Mouse (Mus musculus) kidney, adult 18-20 months (tissue): Measurements from ENCODE around the gene Brat1.
A peak's percentile ranks its signal among the peaks of the same experiment; 100 is the strongest.
"Not testable (repeated sequence)": the region's sequence is repeated elsewhere in the genome, so short reads cannot be mapped to it uniquely, and the experiment has no call there.

Experiments
- DNase-seq: peaks from one replicate; pipeline ENCODE4 v3.0.0; 2021

Gene Brat1

GRCm38 (mm10) chr5:140704378-140705251 lies at the start of gene Brat1:
Gene Brat1, plus strand, starts transcription at chr5:140705011.
- peak; percentile 100 for DNase-seq

GRCm38 (mm10) chr5:140659607-140660272 lies 45.1 kb upstream of the Brat1 start:
- no peak for DNase-seq

DNA sequence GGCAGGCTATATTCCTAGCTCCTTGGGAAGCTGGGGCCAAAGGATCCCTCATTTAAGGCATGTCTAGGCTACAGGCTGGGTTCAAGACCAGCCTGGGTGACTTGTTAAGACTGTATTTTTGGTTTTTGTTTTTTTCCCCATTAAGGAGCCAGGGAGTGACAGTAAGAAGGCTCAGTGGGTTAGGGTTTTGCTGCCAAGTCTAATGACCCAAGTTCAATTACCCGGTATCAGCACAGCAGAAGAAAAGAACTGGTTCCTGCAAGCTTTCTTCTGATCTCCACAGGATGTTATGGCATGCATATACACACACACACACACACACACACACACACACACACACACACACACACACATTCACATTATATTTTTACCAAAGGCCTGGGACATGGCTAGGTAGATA lies 44.4 kb upstream of the Brat1 start:
- no peak for DNase-seq

GRCm38 (mm10) chr5:140661427-140661826 lies 43.4 kb upstream of the Brat1 start:
- DNase-seq = no peak

DNA sequence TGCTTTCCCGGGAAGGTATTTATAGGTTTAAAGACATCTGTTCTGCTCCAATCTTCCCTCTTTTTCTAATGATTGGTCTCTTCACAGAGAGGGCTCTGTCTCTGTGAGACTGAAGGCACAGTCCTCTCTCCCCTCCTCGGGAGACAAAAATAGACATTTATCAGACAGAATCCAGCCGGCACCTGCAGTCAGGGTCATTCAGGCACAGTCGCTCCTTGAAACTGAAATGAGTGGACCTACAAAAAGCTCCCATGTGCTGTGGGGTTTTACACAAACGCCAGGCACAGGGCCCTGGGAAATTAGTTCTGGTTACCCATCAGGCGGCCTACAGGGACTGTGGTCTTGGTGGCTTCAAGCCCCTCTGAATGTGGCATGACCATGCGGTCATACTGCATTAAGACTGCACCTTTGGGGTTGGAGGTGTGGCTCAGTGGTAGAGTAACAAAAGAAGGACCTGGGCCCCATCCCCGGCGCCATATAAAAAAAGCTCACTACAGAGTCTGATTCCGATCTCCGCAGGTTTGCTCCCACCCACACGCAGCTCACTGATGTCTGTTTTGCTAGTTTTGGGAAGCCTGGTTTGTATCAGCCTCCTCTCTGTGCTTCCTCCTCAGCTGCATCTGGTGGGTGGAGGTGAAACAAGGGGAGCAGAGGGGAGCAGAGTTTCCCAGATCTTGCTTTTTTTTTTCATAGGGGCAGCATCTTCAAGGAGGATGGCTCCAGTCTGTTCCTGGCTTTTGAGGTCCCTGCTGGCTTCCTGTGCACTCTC lies 42.8 kb upstream of the Brat1 start:
- no peak for DNase-seq

- no peak for DNase-seq
Observed at GRCm38 (mm10) chr5:140662741-140663592, 41.8 kb upstream of the Brat1 start.

- peak; percentile 60 for DNase-seq
Observed at GRCm38 (mm10) chr5:140663621-140664180, 41.1 kb upstream of the Brat1 start.

GRCm38 (mm10) chr5:140672115-140672514 lies 32.7 kb upstream of the Brat1 start:
- no peak for DNase-seq

DNA sequence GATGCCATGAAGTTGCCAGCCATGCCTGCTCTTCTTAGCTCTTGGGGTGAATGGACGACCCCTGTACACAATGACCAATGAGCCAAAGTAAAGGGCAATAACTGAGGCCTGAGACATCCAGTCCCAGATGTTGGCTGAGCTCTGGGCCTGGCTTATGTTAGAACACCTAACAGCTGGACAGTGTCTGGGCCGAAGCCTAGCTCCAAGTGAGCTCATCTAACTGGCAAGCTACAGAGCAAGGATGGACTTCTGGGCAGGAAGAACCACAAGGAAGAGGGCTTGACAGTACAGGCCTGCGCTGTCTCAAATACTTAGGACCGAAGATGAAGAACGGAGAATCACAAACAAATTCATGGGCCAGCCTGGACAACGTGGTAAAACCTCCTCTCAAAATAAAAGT lies 32.2 kb upstream of the Brat1 start:
- DNase-seq = not testable (repeated sequence)

- no peak for DNase-seq
Observed at GRCm38 (mm10) chr5:140674036-140674435, 30.8 kb upstream of the Brat1 start.

- no peak for DNase-seq
Observed at GRCm38 (mm10) chr5:140675079-140675478, 29.7 kb upstream of the Brat1 start.

- no peak for DNase-seq
Observed at GRCm38 (mm10) chr5:140675640-140676039, 29.2 kb upstream of the Brat1 start.

DNA sequence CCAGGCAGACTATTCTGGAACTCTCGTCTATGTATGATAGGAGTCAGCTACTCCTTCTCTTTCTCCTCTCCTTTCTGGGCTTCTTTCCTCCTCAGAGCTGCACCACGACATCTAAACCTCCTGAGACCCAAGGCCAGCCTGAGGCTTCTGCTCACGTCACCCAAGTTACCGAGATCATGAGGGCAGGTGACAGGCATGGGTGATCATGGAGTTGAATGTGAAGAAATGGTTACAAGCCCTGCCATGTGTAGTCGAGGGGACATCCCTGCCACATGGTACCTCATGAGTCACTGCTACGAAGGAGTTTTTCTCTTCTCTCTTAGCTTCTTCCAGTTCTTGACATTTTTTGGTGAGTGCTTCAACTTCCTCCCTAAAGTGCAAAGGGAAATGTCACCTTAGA lies 27.7 kb upstream of the Brat1 start:
- no peak for DNase-seq

GRCm38 (mm10) chr5:140680051-140680450 lies 24.8 kb upstream of the Brat1 start:
- DNase-seq = no peak

DNA sequence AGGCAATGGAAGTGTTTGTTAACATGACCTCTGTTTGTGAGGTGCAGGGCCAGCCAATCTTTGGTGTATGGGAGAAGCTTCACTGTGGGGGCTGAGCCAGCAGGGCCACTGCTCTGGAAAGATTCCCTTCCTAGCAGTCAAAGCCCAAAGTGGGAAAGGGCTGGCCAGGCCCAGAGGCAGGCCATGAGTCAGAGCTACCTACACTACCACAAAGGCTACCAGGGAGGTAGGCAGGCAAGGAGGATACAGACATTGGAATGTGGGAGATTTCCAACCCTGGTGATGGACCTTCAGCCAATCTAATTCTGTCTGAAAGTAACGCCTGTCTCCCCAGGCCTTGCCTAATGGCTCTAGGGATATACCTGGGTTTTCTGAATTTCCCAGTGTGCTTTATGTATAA lies 23.9 kb upstream of the Brat1 start:
- DNase-seq = no peak

GRCm38 (mm10) chr5:140682113-140682512 lies 22.7 kb upstream of the Brat1 start:
- DNase-seq = no peak

DNA sequence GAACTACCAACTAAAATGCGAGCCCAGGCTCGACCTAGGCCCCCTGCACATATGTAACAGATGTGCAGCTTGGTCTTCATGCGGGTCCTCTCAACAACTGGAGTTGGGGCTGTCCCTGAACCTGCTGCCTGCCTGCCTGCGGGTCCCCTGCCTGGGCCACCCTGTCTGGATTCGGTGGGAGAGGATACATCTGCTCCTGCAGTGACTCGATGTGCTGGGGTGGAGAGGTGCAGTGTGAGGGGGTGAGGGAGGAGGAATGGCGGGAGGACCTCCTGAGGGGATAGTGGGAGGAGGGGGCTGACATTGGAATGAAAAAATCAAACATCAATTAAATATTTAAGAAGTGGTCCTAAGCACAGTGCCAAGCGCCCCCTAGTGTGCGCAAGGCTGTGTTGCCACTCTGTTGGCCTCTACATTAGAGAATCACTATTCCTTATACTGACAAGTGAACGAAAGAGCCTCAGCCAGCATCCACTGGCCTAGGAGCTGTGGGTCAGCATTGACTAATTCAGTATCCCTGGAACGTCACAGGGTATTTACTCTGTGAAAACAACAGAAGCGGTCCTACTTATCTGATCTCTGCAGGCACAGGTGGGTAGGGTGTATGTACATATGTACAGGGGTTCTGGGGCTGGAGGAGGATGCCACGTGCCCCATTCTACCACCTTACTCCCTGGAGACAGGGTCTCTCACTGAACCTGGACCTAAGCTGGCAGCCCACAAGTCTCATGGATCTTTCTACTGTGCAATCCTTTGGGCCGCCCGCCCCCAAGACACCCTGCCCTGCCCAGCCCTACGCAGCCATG lies 20.3 kb upstream of the Brat1 start:
- peak; percentile 48 for DNase-seq

DNA sequence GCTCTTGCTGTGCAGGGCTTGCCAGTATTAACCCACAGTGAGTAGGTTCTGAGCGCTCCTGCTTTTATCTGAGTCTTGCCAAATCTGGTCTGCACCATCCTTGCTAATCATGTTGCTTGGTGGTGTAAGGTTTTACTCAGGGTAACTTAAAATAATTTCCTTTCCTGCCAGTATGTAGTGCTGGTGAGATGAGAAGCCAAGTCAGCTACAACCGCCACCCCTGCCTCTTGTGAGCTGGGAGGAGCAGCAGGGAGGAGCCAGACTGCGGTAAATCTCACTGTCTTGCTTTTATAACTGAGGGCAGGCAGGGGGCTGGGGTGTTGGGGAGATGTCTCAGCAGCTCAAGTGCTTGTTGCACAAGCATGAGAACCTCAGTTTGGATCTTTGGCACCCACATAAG lies 16.4 kb upstream of the Brat1 start:
- no peak for DNase-seq

GRCm38 (mm10) chr5:140695987-140696386 lies 8.8 kb upstream of the Brat1 start:
- DNase-seq = no peak

DNA sequence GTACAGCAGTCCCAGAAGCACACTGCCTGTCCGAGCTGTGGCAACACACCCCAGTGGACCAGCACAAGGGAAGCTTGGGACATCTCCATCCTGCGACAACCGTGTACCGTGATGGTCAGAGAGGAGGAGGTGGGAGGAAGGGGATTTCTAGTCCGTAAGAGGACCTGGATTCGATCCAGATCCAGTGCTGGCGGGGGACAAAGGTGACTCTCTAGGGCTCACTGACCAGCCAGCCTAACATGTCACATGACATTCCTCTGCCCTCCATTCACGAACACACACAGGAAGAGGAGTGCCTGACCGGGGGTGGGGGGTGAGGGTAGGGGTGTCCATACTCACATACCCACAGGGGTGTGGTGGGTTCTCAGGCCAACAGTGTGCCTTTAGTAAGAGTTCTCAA lies 5.0 kb upstream of the Brat1 start:
- peak; percentile 47 for DNase-seq

DNA sequence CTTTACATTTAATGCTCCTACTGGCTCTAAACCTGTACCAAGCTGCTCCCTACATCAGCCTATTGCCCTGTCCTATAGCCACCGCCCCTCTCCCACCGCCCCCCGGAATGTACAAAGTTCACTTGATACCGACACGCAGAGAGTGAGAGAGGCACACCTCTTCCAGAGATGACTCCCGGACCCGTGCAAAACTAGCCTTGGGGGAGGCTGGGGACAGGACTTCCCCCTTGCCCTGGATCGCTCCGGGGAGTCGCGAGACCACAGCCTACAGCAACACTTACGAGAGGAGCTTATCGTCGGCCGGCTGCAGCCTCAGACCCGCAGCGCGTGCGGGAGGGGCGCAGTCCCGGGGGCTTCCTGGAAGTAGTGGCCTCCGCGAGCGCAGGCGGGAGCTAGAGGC lies 3.1 kb upstream of the Brat1 start:
- DNase-seq = no peak
